Mouse (Mus musculus) liver, embryonic 11.5 days (tissue): ENCODE measurements at regions not wholly inside any gene's neighbourhood (a gene's known extent, or its start where the extent isn't known, plus 50 kb on each side); places are given as distances from the start of the nearest gene placed in this dataset.
"Not testable (repeated sequence)": the region's sequence is repeated elsewhere in the genome, so short reads cannot be mapped to it uniquely, and the experiment has no call there.

ENCODE experiments used
- ATAC-seq: fragments of 200-750 bp; cut with Nextera tagmentation; replicated peaks from 2 replicates; pipeline ENCODE4 v1.8.0; 2017; ENCODE audit warnings: moderate number of reproducible peaks, mild to moderate bottlenecking, moderate TSS enrichment, moderate library complexity; ENCODE audit not compliant: low FRiP score
- DNase-seq: peaks from one replicate; pipeline ENCODE4 v3.0.0-alpha.2; 2017; ENCODE audit warnings: low spot score
- H3K27ac ChIP-seq: fragments of 300-500 bp; sonication (generic); 2 replicates; pipeline ENCODE4 v1.5.1; 2014; ENCODE audit warnings: mild to moderate bottlenecking, low read depth, low read length, control low read depth
- H3K27me3 ChIP-seq: fragments of 300-500 bp; sonication (generic); replicated peaks from 2 replicates; pipeline ENCODE4 v1.6.1; 2014; ENCODE audit warnings: low read length, mixed read lengths; ENCODE audit not compliant: control insufficient read depth, insufficient read depth
- H3K36me3 ChIP-seq: fragments of 300-500 bp; sonication (generic); 2 replicates; pipeline ENCODE4 v1.6.1; 2014; ENCODE audit warnings: mild to moderate bottlenecking, low read length, moderate library complexity, mixed read lengths; ENCODE audit not compliant: control insufficient read depth, insufficient read depth
- H3K4me1 ChIP-seq: fragments of 300-500 bp; sonication (generic); replicated peaks from 2 replicates; pipeline ENCODE4 v1.6.1; 2014; ENCODE audit warnings: low read length, mixed read lengths; ENCODE audit not compliant: control insufficient read depth, insufficient read depth
- H3K4me2 ChIP-seq: fragments of 300-500 bp; sonication (generic); 2 replicates; pipeline ENCODE4 v1.6.1; 2014; ENCODE audit warnings: mild to moderate bottlenecking, control low read depth, moderate library complexity
- H3K4me3 ChIP-seq: fragments of 300-500 bp; sonication (generic); 2 replicates; pipeline ENCODE4 v1.5.1; 2014; ENCODE audit warnings: low read depth, low read length, control low read depth
- H3K9ac ChIP-seq: fragments of 300-500 bp; sonication (generic); 2 replicates; pipeline ENCODE4 v1.6.1; 2014; ENCODE audit warnings: low read depth, low read length, control low read depth
- H3K9me3 ChIP-seq: fragments of 300-500 bp; sonication (generic); 2 replicates; pipeline ENCODE4 v1.6.1; 2016; ENCODE audit warnings: low read length, inconsistent platforms, mixed read lengths; ENCODE audit not compliant: control insufficient read depth
- WGBS: fragments of 180-500 bp; shearing (Covaris S2); extraction: QIAGEN DNeasy Blood & Tissue Kit; methylation state at CpG from one replicate; pipeline ENCODE4 v1.1.7; 2014; 5-methylcytosine and 5-hydroxymethylcytosine counted together

DNA sequence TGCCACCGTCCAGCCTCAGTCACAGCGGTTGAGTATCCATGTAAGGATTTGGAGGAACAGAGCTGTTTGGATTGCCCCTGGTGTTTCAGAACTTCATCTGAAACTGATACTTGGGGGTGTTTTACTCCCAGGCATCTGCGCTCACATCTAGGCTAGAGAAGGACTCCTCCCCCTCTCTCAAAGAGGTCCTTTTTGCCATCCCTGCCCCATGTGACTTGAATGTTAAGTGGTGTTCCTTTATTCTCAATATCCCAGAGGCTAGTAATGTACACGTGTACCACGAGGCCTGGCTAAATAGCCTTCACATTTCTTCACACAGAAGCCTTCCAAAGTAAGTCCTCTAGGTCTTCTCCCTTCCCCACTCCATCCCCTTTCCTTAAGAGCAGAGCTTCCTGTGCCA lies 280.0 kb downstream of the Etnk1 start:
- Histone ChIP-seq H3K36me3 (no peaks in the 10 kb centered on the region), H3K27ac (no peak overlapping the region), H3K9ac (no peak overlapping the region), H3K4me2 (no peak overlapping the region), H3K4me3 (no peak overlapping the region), H3K27me3 (no peaks in the 10 kb centered on the region), H3K4me1 (no peaks in the 10 kb centered on the region), H3K9me3 (no peaks in the 10 kb centered on the region)
- 87% methylated on average over 5 of the region's 5 CpGs for WGBS
- ATAC-seq (no peak), DNase-seq (no peak)

DNA sequence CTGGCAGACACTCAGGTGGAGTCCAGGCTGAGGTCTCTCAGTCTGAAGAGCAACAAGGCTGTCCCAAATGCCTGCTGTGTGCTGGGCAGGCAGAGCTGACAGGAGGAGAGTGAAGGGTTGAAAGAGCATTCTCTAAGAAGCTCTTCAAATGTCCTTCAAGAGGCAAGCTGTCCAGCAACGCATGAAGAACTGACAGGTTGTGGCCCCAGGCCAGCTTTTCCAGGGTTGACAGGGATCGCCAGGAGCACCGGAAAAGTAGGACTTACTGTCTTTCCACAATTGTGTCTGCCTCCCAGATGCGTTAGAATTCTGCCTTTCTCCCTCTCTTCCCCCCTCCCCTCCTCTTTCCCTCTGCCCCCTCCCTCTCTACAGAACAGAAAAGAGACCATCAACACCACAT lies 282.1 kb downstream of the Etnk1 start:
- 73% methylated on average over 4 of the region's 4 CpGs for WGBS
- no peak overlapping the region for H3K4me2 ChIP-seq
- ATAC-seq (no peak), DNase-seq (no peak)
- no peaks in the 10 kb centered on the region for H3K4me1 ChIP-seq
- no peaks in the 10 kb centered on the region for H3K9me3 ChIP-seq
- H3K36me3 ChIP-seq = no peaks in the 10 kb centered on the region
- H3K9ac ChIP-seq = no peak overlapping the region
- no peaks in the 10 kb centered on the region for H3K27me3 ChIP-seq
- no peak overlapping the region for H3K27ac ChIP-seq
- no peak overlapping the region for H3K4me3 ChIP-seq

DNA sequence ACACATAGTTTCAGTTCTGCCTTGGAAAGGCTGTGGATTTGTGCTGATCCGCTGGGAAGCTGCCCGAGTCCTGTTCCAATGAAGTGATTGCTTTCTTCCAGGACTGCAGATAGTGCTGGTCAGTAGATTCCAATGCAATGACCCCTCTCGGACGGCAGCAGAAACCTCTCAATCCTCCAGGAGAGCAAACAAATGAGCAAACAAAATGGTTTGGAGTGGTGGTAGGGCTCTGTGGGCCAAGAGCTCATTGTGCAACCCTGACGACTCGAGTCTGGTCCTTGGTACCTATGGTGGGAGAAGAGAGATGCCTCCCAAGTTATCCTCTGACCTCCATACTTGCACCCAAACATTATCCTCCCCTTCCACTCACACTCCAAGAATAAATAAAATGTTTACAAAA lies 284.8 kb downstream of the Etnk1 start:
- H3K27ac ChIP-seq = no peak overlapping the region
- H3K4me1 ChIP-seq = no peaks in the 10 kb centered on the region
- 69% methylated on average over 6 of the region's 6 CpGs for WGBS
- H3K27me3 ChIP-seq = no peaks in the 10 kb centered on the region
- ATAC-seq = no peak
- H3K36me3 ChIP-seq = no peaks in the 10 kb centered on the region
- DNase-seq = no peak
- no peak overlapping the region for H3K4me2 ChIP-seq
- no peak overlapping the region for H3K4me3 ChIP-seq
- no peak overlapping the region for H3K9ac ChIP-seq
- H3K9me3 ChIP-seq = no peaks in the 10 kb centered on the region

DNA sequence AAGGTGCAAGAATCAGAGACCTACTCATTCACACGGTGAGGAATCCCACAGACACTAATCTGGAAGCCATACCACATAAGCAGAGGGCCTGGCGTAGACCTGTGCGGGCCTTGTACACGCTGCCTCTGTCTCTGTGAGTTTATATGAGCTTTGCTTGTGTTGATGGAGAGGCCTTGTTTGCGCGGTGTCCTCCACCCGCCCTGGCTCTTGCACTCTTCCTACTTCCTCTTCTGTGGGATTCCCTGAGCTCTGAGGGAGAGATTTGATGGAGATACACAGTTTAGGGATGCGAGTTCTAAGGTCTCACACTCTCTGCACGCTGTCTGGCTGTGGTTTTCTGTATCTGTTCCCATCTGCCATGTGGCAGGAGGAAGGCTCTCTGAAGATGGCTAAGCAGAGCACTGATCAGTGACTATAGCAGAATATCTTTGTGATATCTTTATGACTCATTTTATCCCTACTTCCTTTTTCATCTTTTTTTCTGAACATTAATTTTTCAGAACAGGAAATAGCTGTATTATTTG lies 287.7 kb downstream of the Etnk1 start:
- Histone ChIP-seq H3K4me3 (no peak overlapping the region), H3K27me3 (no peaks in the 10 kb centered on the region), H3K27ac (no peak overlapping the region), H3K36me3 (no peaks in the 10 kb centered on the region), H3K4me1 (no peaks in the 10 kb centered on the region), H3K9ac (no peak overlapping the region), H3K4me2 (no peak overlapping the region), H3K9me3 (no peaks in the 10 kb centered on the region)
- no peak for ATAC-seq
- 83% methylated on average over 9 of the region's 9 CpGs for WGBS
- no peak for DNase-seq

DNA sequence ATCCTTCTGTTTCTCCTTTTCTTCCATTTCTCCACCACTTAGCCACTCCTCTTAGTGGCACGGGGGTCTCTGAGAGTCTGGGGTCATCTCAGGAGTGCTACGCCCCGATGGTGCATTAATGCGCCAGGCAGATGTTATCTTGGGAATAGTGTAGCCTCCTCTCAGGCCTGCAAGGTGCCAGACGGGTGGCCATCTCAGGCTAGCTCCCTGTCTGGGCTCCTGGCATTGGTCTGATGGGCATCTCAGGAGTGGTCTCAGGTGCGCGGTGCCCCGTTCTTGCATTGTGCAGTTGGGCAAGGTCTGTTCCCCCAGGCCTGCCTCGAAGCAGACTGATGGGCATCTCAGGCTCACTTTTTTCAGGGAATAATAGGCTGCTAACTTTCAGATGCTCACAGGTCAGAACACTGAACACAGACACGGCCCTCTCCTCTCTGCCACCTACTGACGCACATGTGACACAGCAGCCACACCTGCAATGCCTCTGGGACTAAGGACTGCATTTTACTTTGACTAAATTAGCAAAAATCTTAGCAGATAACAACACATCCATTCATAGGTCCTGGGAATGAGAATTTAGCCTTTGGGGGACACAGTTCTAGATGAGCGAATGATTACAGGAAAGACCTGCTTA lies 298.0 kb downstream of the Etnk1 start:
- WGBS = 69% methylated on average over 12 of the region's 12 CpGs
- ATAC-seq = no peak
- Histone ChIP-seq H3K9ac (no peak overlapping the region), H3K4me2 (no peak overlapping the region), H3K27ac (no peak overlapping the region), H3K36me3 (no peaks in the 10 kb centered on the region), H3K9me3 (no peaks in the 10 kb centered on the region), H3K4me1 (no peaks in the 10 kb centered on the region), H3K27me3 (no peaks in the 10 kb centered on the region), H3K4me3 (no peak overlapping the region)
- DNase-seq = no peak

DNA sequence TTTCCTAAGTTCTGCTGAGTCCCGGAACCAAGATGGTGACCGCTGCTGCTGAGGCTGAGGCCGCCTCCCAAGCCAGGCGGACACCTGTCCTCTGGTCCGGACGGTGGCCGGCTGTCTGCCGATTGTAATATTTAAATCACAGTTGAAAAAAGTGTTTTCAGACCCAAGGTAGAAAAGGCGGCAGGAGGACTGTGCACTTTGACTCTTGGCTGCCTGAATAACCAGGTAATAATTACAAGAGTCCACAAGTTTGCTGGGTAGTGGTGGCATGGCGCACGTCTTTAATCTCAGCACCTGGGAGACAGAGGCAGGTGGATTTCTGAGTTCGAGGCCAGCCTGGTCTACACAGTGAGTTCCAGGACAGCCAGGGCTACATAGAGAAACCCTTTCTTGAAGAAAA lies 305.7 kb downstream of the Etnk1 start:
- H3K9ac ChIP-seq, H3K4me1 ChIP-seq, H3K4me3 ChIP-seq, H3K27me3 ChIP-seq, H3K4me2 ChIP-seq, ATAC-seq, H3K36me3 ChIP-seq, DNase-seq, H3K27ac ChIP-seq, H3K9me3 ChIP-seq: not testable (repeated sequence)
- 94% methylated on average over 11 of the region's 12 CpGs for WGBS

DNA sequence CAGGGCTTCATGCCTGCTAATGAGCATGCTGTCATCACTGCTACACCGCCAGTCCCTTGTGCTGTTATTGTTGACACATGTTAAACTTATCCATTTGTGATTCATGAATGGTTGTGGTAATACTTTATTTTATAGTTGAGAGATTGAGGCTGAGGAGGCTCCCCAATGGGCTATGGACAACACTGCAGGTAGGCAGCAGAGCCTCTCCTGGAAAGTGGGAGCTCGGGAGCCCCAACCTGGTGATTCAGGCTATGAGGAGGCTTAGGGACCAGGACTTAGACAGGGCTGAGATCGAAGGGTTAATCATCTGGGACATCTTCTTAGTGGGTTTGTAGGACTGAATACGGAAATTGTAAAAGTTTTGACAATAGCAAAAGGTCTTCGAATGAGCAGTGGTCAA lies 307.4 kb downstream of the Etnk1 start:
- Histone ChIP-seq H3K4me2 (no peak overlapping the region), H3K36me3 (no peaks in the 10 kb centered on the region), H3K4me1 (no peaks in the 10 kb centered on the region), H3K27me3 (no peaks in the 10 kb centered on the region), H3K9ac (no peak overlapping the region), H3K4me3 (no peak overlapping the region), H3K9me3 (no peaks in the 10 kb centered on the region), H3K27ac (no peak overlapping the region)
- WGBS = 88% methylated on average over 5 of the region's 5 CpGs
- DNase-seq (no peak), ATAC-seq (no peak)

DNA sequence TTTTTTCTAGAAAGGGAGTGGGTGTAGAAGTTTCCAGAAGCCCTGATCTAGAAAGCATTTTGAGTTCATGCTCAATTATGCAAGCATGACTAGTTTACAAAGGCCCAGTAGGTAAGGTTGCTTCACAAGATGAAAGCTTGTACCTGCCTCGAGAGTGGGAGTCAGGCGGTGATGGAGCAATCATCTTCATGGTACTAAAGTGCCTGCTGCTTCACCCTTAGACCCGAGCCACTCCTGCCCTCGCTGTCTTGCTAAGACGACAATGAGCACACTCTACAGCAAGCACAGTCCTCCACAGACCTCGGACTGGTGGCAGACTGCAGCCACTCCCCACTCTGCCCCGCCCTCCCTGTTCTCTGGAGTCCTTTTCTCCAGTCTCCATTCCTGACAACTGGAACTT lies 308.3 kb downstream of the Etnk1 start:
- Histone ChIP-seq H3K27me3 (no peaks in the 10 kb centered on the region), H3K9me3 (no peaks in the 10 kb centered on the region), H3K9ac (no peak overlapping the region), H3K4me2 (no peak overlapping the region), H3K4me3 (no peak overlapping the region), H3K36me3 (no peaks in the 10 kb centered on the region), H3K4me1 (no peaks in the 10 kb centered on the region), H3K27ac (no peak overlapping the region)
- DNase-seq (no peak), ATAC-seq (no peak)
- 71% methylated on average over 7 of the region's 7 CpGs for WGBS

DNA sequence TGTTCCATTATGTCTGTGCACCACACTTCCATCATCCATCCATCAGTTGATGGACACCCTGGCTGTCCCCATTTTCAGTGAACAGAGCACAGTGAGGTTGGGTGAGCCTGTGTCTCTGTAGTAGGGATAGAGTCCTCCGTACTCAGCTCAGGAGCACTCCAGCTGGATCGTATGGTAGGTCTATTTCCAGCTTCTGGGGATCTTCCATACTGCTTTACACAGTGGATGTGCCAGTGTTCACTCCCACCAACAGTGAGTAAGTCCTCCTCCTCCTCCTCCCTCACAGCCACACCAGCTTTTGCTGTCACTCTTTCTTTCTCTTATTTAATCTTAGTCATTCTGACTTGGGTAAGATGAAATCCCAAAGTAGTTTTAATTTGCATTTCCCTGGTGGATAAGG lies 310.4 kb downstream of the Etnk1 start:
- no peaks in the 10 kb centered on the region for H3K36me3 ChIP-seq
- H3K9ac ChIP-seq = no peak overlapping the region
- no peak overlapping the region for H3K4me3 ChIP-seq
- no peaks in the 10 kb centered on the region for H3K4me1 ChIP-seq
- DNase-seq = no peak
- no peak for ATAC-seq
- 98% methylated on average over 2 of the region's 2 CpGs for WGBS
- H3K27me3 ChIP-seq = no peaks in the 10 kb centered on the region
- H3K4me2 ChIP-seq = no peak overlapping the region
- H3K27ac ChIP-seq = no peak overlapping the region
- no peaks in the 10 kb centered on the region for H3K9me3 ChIP-seq
